Mouse (Mus musculus) intestine, embryonic 14.5 days (tissue): ENCODE measurements around the gene Csnk1g2. TPM values are rescaled to one million over a fixed set of nuclear protein-coding genes. Genes with fewer than 3 reads are reported as not detected.
A peak's percentile ranks its signal among the peaks of the same experiment; 100 is the strongest.

Experiments
- ATAC-seq: fragments of 200-750 bp; cut with Nextera tagmentation; replicated peaks from 2 replicates; pipeline ENCODE4 v1.8.0; 2017; ENCODE audit warnings: low read depth, moderate number of reproducible peaks, moderate TSS enrichment, moderate library complexity; ENCODE audit not compliant: low FRiP score, low TSS enrichment
- DNase-seq: peaks from one replicate; pipeline ENCODE4 v3.0.0-alpha.2; 2018; ENCODE audit warnings: low spot score
- H3K27ac ChIP-seq: fragments of 300-500 bp; sonication (generic); 2 replicates; pipeline ENCODE4 v1.5.1; 2014; ENCODE audit warnings: low read depth, mild to moderate bottlenecking, control low read depth
- H3K27me3 ChIP-seq: fragments of 300-500 bp; sonication (generic); replicated peaks from 2 replicates; pipeline ENCODE4 v1.6.1; 2014; ENCODE audit warnings: low read length, control low read depth; ENCODE audit not compliant: control insufficient read depth, insufficient read depth
- H3K36me3 ChIP-seq: fragments of 300-500 bp; sonication (generic); 2 replicates; pipeline ENCODE4 v1.6.1; 2014; ENCODE audit warnings: low read length, control low read depth; ENCODE audit not compliant: control insufficient read depth, insufficient read depth
- H3K4me1 ChIP-seq: fragments of 300-500 bp; sonication (generic); replicated peaks from 2 replicates; pipeline ENCODE4 v1.6.1; 2014; ENCODE audit warnings: low read length, control low read depth, mixed read lengths; ENCODE audit not compliant: control insufficient read depth, insufficient read depth
- H3K4me2 ChIP-seq: fragments of 300-500 bp; sonication (generic); 2 replicates; pipeline ENCODE4 v1.6.1; 2014; ENCODE audit warnings: low read length
- H3K4me3 ChIP-seq: fragments of 300-500 bp; sonication (generic); 2 replicates; pipeline ENCODE4 v1.5.1; 2014; ENCODE audit warnings: low read depth, low read length, control low read depth, mixed read lengths
- H3K9ac ChIP-seq: fragments of 300-500 bp; sonication (generic); 2 replicates; pipeline ENCODE4 v1.6.1; 2014; ENCODE audit warnings: mild to moderate bottlenecking, low read length
- H3K9me3 ChIP-seq: fragments of 300-500 bp; sonication (generic); 2 replicates; pipeline ENCODE4 v1.6.1; 2016; ENCODE audit warnings: low read length, control low read depth; ENCODE audit not compliant: control insufficient read depth
- WGBS: fragments of 180-500 bp; shearing (Covaris S2); extraction: QIAGEN DNeasy Blood & Tissue Kit; methylation state at CpG from one replicate; pipeline ENCODE4 v1.1.7; 2014; 5-methylcytosine and 5-hydroxymethylcytosine counted together
- polyA plus RNA-seq: library from polyadenylated mRNA; unstranded; fragments of >200 nt; fragmentation: Nextera tagmentation; extraction: Ambion mirVana; gene quantifications from 2 replicates; pipeline ENCODE4 v1.2.1, GENCODE M21; 2014

The Csnk1g2 gene
- polyA plus RNA-seq, 1 experiment from 2014 or later: 116 TPM

DNA sequence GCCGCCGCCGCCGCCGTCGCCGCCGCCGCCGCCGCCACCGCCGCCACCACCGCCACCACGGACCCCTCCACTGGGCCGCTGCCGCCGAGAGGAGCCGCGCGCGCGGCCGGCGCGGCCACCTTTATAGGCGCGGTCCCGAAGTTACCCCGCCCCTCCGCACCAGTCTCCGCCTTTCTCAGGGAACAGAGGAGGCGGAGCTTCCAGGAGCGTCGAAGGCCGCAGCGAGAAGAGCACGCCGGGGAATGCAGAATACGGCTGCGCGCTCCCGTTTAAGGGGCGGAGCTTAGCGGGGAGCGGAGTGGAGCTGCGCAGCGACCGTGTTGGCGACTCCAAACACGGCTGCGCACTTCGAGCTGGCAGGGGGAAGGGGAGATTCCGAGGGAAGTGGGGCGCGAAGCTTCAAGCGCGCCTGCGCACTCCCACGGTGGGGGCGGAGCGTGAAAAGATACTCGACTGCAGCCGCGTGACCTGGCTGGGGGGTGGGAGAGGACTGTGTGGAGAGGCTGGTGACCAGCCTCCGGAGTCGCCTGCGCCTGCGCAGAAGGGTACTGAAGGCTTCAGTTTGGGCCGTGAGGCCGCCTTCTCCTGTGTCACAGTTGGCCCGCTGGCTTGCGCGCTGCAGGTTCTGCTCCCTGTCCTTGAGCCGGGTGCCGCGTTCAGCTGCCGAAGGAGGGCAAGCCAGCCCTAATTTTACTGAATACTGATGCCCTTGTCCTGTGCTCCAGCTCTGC lies 53.7 kb downstream of the Csnk1g2 start:
- Histone ChIP-seq H3K9ac (peak overlapping the region; percentile 91), H3K4me1 (peaks cover 43% of the 10 kb centered on the region)

DNA sequence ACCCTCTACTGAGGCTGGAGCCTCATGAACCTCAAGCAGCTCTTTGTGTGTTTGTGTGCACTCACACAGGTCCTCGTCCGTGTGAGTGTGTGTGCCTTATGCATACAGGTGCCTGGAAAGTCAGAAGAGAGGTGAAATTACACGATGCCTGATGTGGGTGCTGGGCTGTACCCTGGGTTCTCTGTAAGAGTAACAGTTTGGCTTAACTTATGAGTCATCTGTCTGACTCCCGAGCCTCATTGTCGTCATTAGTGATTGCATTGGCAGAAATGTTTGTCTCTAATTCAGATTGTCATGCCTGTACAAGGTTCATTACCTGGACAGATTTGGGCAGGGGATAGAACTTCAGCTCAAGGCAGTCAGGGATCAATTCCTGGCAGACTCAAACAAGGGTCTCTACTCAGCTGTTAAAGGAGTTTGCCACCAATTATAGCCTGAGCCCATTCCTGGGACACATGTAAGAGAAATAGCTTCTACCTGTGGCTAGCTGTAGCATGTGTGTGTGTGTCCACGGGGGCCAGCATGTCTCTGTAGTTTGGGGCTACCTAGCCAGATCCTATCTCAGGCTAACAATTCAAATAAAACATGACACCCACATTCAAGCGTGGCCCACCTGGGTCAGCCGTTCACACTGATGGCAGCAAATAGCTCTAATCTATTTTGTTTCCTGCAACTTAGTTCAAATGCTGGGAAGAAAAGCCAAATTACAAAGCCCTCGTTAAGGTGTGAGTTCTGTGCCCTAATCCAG lies 54.7 kb downstream of the Csnk1g2 start:
- no peak for ATAC-seq

More for the DNA sequence above, 53.7 kb downstream of the Csnk1g2 start:
- DNase-seq (peak; percentile 98), ATAC-seq (peak; percentile 89)
- Histone ChIP-seq H3K4me3 (peak overlapping the region; percentile 73), H3K4me2 (peak overlapping the region; percentile 89), H3K9me3 (no peaks in the 10 kb centered on the region), H3K36me3 (peaks cover 18% of the 10 kb centered on the region), H3K27me3 (no peaks in the 10 kb centered on the region), H3K27ac (peak overlapping the region; percentile 97)
- under 1% methylated on average over 74 of the region's 78 CpGs for WGBS

DNA sequence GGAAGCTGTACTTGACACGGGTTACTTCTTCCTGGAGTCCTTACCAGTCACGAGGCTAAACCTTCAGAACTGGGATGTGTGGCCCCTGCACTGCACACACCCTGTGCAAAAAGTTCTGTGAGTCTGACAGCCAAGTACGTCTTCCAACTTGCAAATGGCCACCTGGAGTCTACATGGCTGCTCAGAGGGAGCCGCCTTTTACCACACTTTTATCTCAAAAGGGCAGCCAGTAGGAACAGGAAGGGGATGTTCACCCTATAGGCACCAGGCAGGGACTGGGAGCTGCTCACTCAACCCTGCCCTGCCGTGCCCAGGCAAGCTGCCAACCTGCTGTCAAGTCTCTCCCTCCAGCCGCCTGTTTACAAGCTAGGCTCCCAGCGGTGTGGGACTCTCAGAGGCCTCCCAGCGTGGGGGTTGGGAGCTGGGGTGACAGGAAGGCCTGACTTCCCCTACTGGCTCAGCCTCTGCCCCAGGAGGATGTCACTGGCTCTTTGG lies 55.4 kb downstream of the Csnk1g2 start, which contains the start of gene Mknk2:
TSS of gene Mknk2 (minus strand) at position 171 of the 495 bp plus-strand sequence.
- Histone ChIP-seq H3K27ac (peak within 1 kb of the TSS; percentile 97), H3K9me3 (no peaks in the 10 kb centered on the region), H3K4me3 (peak within 1 kb of the TSS; percentile 73), H3K9ac (peak within 1 kb of the TSS; percentile 54), H3K36me3 (0 out of 2 replicates have a peak, but pooled peaks cover 3% of the 10 kb centered on the region), H3K4me2 (peak within 1 kb of the TSS; percentile 87), H3K27me3 (no peaks in the 10 kb centered on the region), H3K4me1 (peaks cover 43% of the 10 kb centered on the region)
- DNase-seq (peak; percentile 69), ATAC-seq (no peak)
- 13% methylated on average over 8 of the region's 8 CpGs for WGBS

More for the DNA sequence above, 54.7 kb downstream of the Csnk1g2 start:
- peaks cover 43% of the 10 kb centered on the region for H3K4me1 ChIP-seq
- 29% methylated on average over 9 of the region's 9 CpGs for WGBS
- H3K27me3 ChIP-seq: no peaks in the 10 kb centered on the region
- peak overlapping the region; percentile 87 for H3K4me2 ChIP-seq
- H3K36me3 ChIP-seq: peaks cover 10% of the 10 kb centered on the region; the same call in 1 of the 2 replicates
- H3K9ac ChIP-seq: peak overlapping the region; percentile 54
- H3K27ac ChIP-seq: peak overlapping the region; percentile 97
- peak overlapping the region; percentile 73 for H3K4me3 ChIP-seq
- H3K9me3 ChIP-seq: no peaks in the 10 kb centered on the region
- DNase-seq: no peak

DNA sequence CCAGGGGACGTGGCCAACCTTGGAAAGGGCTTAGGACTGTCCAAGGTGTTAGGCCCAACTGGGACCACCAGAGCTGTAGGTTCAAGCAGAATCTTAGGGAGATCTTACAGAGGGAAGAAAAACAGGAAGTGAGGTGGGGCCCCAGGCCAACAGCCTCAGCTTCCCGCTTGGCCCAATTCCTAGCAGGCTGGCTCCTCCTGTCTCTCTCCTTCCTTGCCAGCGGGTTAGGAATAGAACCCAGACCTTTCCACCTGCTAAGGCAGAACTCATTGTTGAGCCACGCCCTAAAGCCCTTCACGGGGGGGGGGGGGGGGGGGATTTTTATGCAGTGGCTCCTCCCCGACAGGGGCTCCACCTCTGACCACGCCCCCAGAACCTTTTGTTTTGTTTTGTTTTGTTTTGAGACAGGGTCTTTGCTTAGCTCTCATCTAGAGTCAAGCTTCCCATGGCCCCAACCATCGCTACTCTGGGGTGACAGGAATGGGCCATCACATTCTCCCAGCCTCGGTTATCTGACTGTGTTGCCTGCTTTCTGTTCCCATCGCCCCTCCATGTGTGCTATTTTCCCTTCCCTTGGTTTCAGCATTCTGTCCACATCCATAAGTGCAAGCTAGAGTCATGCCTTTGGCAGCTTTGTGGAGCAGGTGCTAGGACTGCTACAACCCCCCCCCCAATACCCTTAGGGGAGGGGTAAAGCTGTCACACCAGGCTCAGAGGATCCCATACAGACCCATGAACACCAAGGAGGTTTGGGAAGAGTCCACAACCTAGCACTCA lies 56.2 kb downstream of the Csnk1g2 start:
- Histone ChIP-seq H3K4me3 (no peak overlapping the region), H3K27ac (peak overlapping the region; percentile 97), H3K9ac (no peak overlapping the region), H3K9me3 (no peaks in the 10 kb centered on the region), H3K4me2 (peak overlapping the region; percentile 87), H3K4me1 (peaks cover 36% of the 10 kb centered on the region), H3K27me3 (no peaks in the 10 kb centered on the region), H3K36me3 (no peaks in the 10 kb centered on the region)
- no peak for DNase-seq
- WGBS: 58% methylated on average over 10 of the region's 10 CpGs
- ATAC-seq: no peak

DNA sequence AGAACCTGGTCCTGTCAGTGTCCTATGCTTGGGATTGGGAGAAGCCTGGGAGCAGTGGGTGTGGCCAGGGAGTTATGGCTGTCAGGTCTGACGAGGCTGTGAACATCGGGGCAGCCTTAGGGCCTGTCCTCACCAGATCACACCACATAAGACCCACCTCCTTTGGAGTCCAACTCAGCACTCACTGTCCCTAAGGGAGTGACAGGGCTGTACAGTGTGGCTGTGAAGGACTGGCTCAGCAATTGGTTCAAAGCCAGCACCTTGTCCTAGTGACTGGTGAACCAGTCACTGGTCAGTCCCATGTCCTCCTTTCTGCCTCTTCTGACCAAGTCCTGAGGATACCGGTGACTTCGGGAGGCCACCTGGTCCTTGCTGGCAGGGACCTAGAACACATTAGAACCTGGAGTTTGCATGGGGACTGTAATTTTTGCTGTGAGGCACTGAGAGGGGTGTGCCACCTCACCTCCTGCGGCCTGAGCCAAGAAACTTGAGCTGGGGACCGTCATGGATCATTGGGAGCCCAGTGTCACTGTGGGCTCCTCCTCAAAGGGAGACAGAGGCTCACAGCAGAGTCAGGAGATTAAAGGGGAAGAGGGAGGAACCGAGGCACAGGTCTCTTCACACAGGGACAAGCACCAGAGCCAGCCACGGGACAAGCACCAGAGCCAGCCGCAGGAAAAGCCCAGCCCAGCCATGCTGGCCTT lies 57.1 kb downstream of the Csnk1g2 start:
- 63% methylated on average over 9 of the region's 9 CpGs for WGBS
- Histone ChIP-seq H3K4me3 (no peak overlapping the region), H3K4me1 (peaks cover 26% of the 10 kb centered on the region), H3K9ac (no peak overlapping the region), H3K4me2 (no peak overlapping the region), H3K9me3 (no peaks in the 10 kb centered on the region), H3K27me3 (no peaks in the 10 kb centered on the region), H3K27ac (no peak overlapping the region), H3K36me3 (no peaks in the 10 kb centered on the region)
- ATAC-seq (no peak), DNase-seq (no peak)

DNA sequence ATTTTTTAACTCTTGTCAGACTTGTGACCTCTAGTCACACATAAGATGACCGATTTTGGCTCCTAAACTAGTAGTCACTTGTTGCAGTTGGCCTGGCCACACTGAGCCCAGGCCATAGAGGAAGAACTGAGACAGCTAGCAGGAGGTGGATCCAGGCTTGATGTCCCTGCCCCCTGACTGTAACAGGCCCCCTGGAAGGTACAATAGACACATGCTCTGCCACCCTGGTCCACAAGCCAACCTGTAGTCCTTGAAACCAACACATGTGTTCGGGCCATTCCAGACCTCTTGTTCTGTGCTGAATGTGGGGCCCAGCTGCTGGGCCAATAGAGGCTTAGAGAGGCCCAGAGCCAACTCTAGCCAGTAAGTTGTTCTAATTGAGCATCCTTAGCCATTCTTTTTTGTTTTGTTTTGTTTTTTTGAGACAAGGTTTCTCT lies 57.6 kb downstream of the Csnk1g2 start:
- DNase-seq (no peak), ATAC-seq (no peak)
- H3K4me1 ChIP-seq: peaks cover 22% of the 10 kb centered on the region
- no peak overlapping the region for H3K9ac ChIP-seq
- H3K27me3 ChIP-seq: no peaks in the 10 kb centered on the region
- H3K27ac ChIP-seq: no peak overlapping the region
- H3K9me3 ChIP-seq: no peaks in the 10 kb centered on the region
- H3K36me3 ChIP-seq: peaks cover 3% of the 10 kb centered on the region; the same call in 1 of the 2 replicates
- H3K4me2 ChIP-seq: no peak overlapping the region
- H3K4me3 ChIP-seq: no peak overlapping the region
- WGBS: 81% methylated on average over 2 of the region's 2 CpGs

DNA sequence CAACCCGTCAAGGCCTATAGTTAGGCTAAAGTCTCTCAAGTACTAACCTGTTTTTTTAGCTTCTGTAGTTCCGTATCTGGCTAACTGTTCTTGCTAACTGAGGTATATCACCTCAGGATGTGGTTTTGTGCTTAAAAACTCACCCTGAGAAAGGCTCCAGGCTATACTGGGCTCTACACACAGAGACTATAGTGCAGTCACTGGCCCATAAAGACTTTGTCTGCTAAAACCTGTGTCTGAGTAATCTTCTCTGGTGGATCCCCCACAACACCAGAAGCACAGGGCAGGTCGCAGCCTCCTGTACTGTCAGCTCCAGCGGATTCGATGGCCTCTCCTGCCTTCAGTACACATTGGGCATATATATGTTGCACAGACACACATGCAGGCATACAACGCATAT lies 59.4 kb downstream of the Csnk1g2 start:
- H3K36me3 ChIP-seq: peaks cover 20% of the 10 kb centered on the region
- no peak overlapping the region for H3K4me3 ChIP-seq
- 91% methylated on average over 6 of the region's 6 CpGs for WGBS
- DNase-seq (no peak), ATAC-seq (no peak)
- peaks cover 21% of the 10 kb centered on the region for H3K4me1 ChIP-seq
- no peak overlapping the region for H3K9ac ChIP-seq
- no peak overlapping the region for H3K4me2 ChIP-seq
- no peak overlapping the region for H3K27ac ChIP-seq
- no peaks in the 10 kb centered on the region for H3K27me3 ChIP-seq
- H3K9me3 ChIP-seq: no peaks in the 10 kb centered on the region

DNA sequence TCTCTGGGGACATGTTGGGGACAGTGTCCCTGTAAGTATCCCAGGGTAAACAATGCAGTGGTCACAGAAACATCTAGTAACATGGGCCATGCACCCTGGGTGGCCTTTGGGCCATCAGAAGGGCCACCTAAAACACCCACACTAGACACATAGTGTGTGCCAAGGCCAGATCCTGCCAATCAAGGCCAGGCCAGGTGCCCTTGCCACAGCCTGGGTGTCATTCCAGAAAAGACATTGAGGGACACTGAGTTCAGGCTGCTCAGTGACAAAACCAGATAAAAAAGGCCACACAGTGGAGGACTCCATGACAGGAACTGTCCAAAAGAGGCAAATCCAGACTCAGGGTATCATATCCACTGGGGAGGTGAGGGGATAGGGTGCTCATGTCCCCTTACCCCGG lies 61.0 kb downstream of the Csnk1g2 start:
- Histone ChIP-seq H3K27me3 (no peaks in the 10 kb centered on the region), H3K4me1 (peaks cover 4% of the 10 kb centered on the region), H3K9ac (no peak overlapping the region), H3K36me3 (peaks cover 28% of the 10 kb centered on the region), H3K4me2 (no peak overlapping the region), H3K27ac (no peak overlapping the region), H3K4me3 (no peak overlapping the region), H3K9me3 (no peaks in the 10 kb centered on the region)
- WGBS: 95% methylated on average over 1 of the region's 1 CpGs
- ATAC-seq (no peak), DNase-seq (no peak)
